In the genomic region with DNA sequence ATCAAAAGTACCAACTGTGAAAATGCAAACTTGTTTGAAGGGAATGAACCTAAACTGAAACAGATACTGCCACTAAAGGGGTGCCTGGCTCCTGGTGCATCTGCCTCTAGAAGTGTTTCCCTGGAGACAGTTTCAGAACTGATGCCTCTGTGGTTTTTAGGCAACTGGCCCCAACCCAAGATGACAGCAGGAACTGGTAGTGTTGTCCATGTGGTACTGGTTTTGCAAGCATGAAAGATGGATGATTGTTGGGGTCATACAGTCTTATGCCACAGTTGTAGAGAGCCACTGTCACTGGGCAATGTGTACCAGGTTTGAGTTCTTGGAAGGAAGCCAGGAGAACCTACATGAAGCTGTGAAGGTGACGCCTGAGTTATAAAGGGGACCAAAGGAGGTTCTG, we compare ENCODE assay signal across 19 mouse cellular contexts.
DNase-seq lines count a peak whose midpoint lies in the region; TF ChIP-seq lines count a peak whose summit lies in the region.
"Had no signal": no experiment of that assay in that cellular context is flagged by ENCODE, and none has a peak within 500 bp of the region (broad histone marks: within the 10 kb centered on the region; RNA-seq: fewer than 3 reads in every experiment).

No protein-coding gene starts in this region.

- no peak overlapping the region for H3K4me3 ChIP-seq in layer of hippocampus, adult 2 months
- H3K4me3 ChIP-seq: embryonic facial prominence, embryonic 10.5 days; erythroblast, embryonic 14.5 days; forebrain, embryonic 10.5 days; heart, embryonic 10.5 days; hindbrain, embryonic 13.5 days had no signal

- TF ChIP-seq CTCF in layer of hippocampus, adult 2 months (conservative IDR thresholded peaks at IDR 0.05) = no peak

- peak; percentile 52 to 62 for DNase-seq in cerebellum, postnatal 10 days
- no peak for DNase-seq in cerebellum, adult 11 months
- peak; percentile 12 for DNase-seq in 3T3-L1 (ENCODE audit: low read depth, low spot score)
- peak; percentile 26 to 53 for DNase-seq in layer of hippocampus, adult 2 months (ENCODE audit: low spot score in 2 of 2)
- peak; percentile 29 to 67 for DNase-seq in layer of hippocampus, postnatal 14 days (ENCODE audit: low spot score in 2 of 2)
- no peak for DNase-seq in spleen, adult 12 weeks (ENCODE audit: low spot score)
- DNase-seq: adrenal gland, adult 2 months; adrenal gland, postnatal 25 days; cerebellum, adult 11-12 months; gastrocnemius, postnatal 36 days; heart, adult 18-20 months; heart, postnatal 10 days; heart, postnatal 4 days had no signal

- peak overlapping the region; percentile 78 for H3K27ac ChIP-seq in layer of hippocampus, adult 2 months
- H3K27ac ChIP-seq: embryonic facial prominence, embryonic 10.5 days; forebrain, embryonic 10.5 days; heart, embryonic 10.5 days; hindbrain, embryonic 13.5 days; hindbrain, postnatal 0 days had no signal

Comparison
In these comparisons a context has a peak if more than half of its experiments do, and no peak if none do; other contexts are left out.
1. DNase-seq: peak in cerebellum, postnatal 10 days (2 of 2), 3T3-L1 (single experiment), layer of hippocampus, adult 2 months (2 of 2) and layer of hippocampus, postnatal 14 days (2 of 2); none in cerebellum, adult 11 months (single experiment) and spleen, adult 12 weeks (single experiment).